Comparison of ENCODE assay signal across 16 mouse cellular contexts in the genomic region with DNA sequence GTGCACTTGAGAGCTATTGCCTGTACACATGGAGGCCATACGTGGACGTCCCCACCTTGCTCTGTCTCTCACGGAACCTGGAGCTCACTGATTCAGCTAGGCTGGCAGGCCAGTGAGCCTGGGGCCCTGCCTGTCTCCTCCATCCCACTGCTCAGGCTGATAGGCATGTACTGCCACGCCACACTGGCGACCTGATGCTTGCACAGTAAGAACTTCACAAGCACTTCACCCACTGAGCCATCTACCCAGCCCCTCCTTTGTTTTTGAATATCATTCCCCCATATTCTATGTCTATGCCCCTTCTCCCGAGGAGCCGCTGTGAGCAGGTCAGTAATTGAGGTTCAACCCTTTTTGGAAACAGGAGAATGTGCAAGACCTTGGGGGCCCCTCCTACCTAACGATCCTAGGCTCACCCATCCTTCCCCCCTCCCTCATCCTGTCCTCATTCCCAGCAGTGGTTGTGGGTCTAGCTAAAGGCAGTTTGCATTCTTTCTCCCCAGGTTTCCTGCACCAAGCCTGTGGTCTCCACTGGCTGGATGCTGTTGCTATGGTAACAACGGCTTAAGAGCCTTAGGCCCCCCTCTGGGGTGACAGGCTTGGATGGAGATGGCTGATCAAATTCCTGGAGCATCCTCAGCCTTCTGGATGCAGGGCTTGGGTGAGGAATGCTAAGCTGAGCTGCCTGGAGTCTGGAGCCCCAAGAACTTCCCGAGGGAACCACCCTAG. TPM values are rescaled to one million over a fixed set of nuclear protein-coding genes. Genes with fewer than 3 reads are reported as not detected.
DNase-seq lines count a peak whose midpoint lies in the region; ATAC-seq and TF ChIP-seq lines count a peak whose summit lies in the region.
"Had no signal": no experiment of that assay in that cellular context is flagged by ENCODE, and none has a peak within 500 bp of the region (broad histone marks: within the 10 kb centered on the region; RNA-seq: fewer than 3 reads in every experiment).

No protein-coding gene starts in this region.

- no peaks in the 10 kb centered on the region for H3K36me3 ChIP-seq in forebrain, embryonic 13.5 days (ENCODE audit: poor library complexity, severe bottlenecking)
- H3K36me3 ChIP-seq in hindbrain, embryonic 15.5 days = no peaks in the 10 kb centered on the region
- no peaks in the 10 kb centered on the region for H3K36me3 ChIP-seq in midbrain, embryonic 16.5 days (ENCODE audit: control insufficient read depth, insufficient read depth, low read length)
- H3K36me3 ChIP-seq: liver, embryonic 12.5 days had no signal

- H3K27me3 ChIP-seq in forebrain, embryonic 13.5 days = peaks cover 10% of the 10 kb centered on the region; the same call in 1 of the 2 replicates
- no peaks in the 10 kb centered on the region for H3K27me3 ChIP-seq in hindbrain, embryonic 15.5 days
- no peaks in the 10 kb centered on the region for H3K27me3 ChIP-seq in midbrain, embryonic 16.5 days (ENCODE audit: control insufficient read depth, insufficient read depth, low read depth, low read length)

- TF ChIP-seq POLR2A in brain, embryonic 14.5 days (IDR thresholded peaks at IDR 0.05; ENCODE audit: borderline replicate concordance, extremely low read depth, insufficient read depth, insufficient read length, poor library complexity, severe bottlenecking) = no peak

- peak; percentile 61; the same call in 1 of the 2 replicates for ATAC-seq in forebrain, embryonic 13.5 days
- peak; percentile 67 for ATAC-seq in hindbrain, embryonic 15.5 days (ENCODE audit: low FRiP score, low read depth)
- ATAC-seq in midbrain, embryonic 16.5 days = peak; percentile 75
- no peak for ATAC-seq in erythroid progenitor cell, adult 5-6 weeks (replicated peaks; ENCODE audit: low FRiP score, poor library complexity, severe bottlenecking)
- ATAC-seq: liver, embryonic 12.5 days had no signal

- DNase-seq in brain, embryonic 14.5 days (ENCODE audit: low read depth) = peak; percentile 86
- no peak for DNase-seq in layer of hippocampus, adult 9-10 months (ENCODE audit: low spot score)
- DNase-seq in gastrocnemius, adult 18-20 months (ENCODE audit: low spot score) = no peak
- no peak for DNase-seq in lung, postnatal 10 days
- DNase-seq: cerebellum, adult 11-12 months; gastrocnemius, adult 2 months; kidney, adult 8-10 months; lung, postnatal 14 days; thymus, postnatal 4 days had no signal

- H3K27ac ChIP-seq in forebrain, embryonic 13.5 days = 0 out of 2 replicates have a peak overlapping the region, but pooled peaks have one; percentile 12
- peak overlapping the region; percentile 64 for H3K27ac ChIP-seq in hindbrain, embryonic 15.5 days (replicated peaks)
- peak overlapping the region; percentile 74 for H3K27ac ChIP-seq in midbrain, embryonic 16.5 days (ENCODE audit: low read length)
- H3K27ac ChIP-seq: liver, embryonic 12.5 days had no signal

- no peak for TF ChIP-seq CTCF in brain, embryonic 14.5 days (IDR thresholded peaks at IDR 0.05; ENCODE audit: borderline replicate concordance, extremely low read depth, insufficient read depth, insufficient read length)

- peaks cover 15% of the 10 kb centered on the region for H3K4me1 ChIP-seq in forebrain, embryonic 13.5 days
- peaks cover 27% of the 10 kb centered on the region for H3K4me1 ChIP-seq in hindbrain, embryonic 15.5 days (replicated peaks)
- H3K4me1 ChIP-seq in midbrain, embryonic 16.5 days (ENCODE audit: control insufficient read depth, insufficient read depth, low read length) = peaks cover 18% of the 10 kb centered on the region

- H3K9me3 ChIP-seq in forebrain, embryonic 13.5 days (replicated peaks) = no peaks in the 10 kb centered on the region
- H3K9me3 ChIP-seq in hindbrain, embryonic 15.5 days = no peaks in the 10 kb centered on the region
- no peaks in the 10 kb centered on the region for H3K9me3 ChIP-seq in midbrain, embryonic 16.5 days (replicated peaks; ENCODE audit: control insufficient read depth, low read length, poor library complexity, severe bottlenecking)
- H3K9me3 ChIP-seq: liver, embryonic 12.5 days had no signal

- WGBS in forebrain, embryonic 13.5 days = 18% methylated on average over 10 of the region's 10 CpGs
- 26% methylated on average over 10 of the region's 10 CpGs for WGBS in hindbrain, embryonic 15.5 days
- WGBS in midbrain, embryonic 16.5 days = 11% methylated on average over 10 of the region's 10 CpGs

- H3K9ac ChIP-seq in forebrain, embryonic 13.5 days = 0 out of 2 replicates have a peak overlapping the region, but pooled peaks have one; percentile 2
- H3K9ac ChIP-seq in hindbrain, embryonic 15.5 days = no peak overlapping the region
- H3K9ac ChIP-seq in midbrain, embryonic 16.5 days (ENCODE audit: low read depth, low read length) = no peak overlapping the region; the same call in 1 of the 2 replicates
- H3K9ac ChIP-seq: liver, embryonic 12.5 days had no signal

- no peak overlapping the region for H3K4me2 ChIP-seq in forebrain, embryonic 13.5 days
- no peak overlapping the region for H3K4me2 ChIP-seq in hindbrain, embryonic 15.5 days
- H3K4me2 ChIP-seq in midbrain, embryonic 16.5 days (ENCODE audit: low read length) = no peak overlapping the region
- H3K4me2 ChIP-seq: liver, embryonic 12.5 days had no signal

- H3K4me3 ChIP-seq in forebrain, embryonic 13.5 days = no peak overlapping the region
- H3K4me3 ChIP-seq in hindbrain, embryonic 15.5 days = no peak overlapping the region
- no peak overlapping the region for H3K4me3 ChIP-seq in midbrain, embryonic 16.5 days (ENCODE audit: low read depth, low read length)
- H3K4me3 ChIP-seq: gastrocnemius, adult 2 months; liver, embryonic 12.5 days had no signal

RNA-seq across cellular contexts. Expression of a gene that starts 35.2 kb away (rescaled TPM):
- polyA plus RNA-seq in brain, embryonic 14.5 days (2012; rRNA removed) = 3.5 and 3.7 TPM in 2 replicates
- polyA plus RNA-seq in forebrain, embryonic 13.5 days (2015; fragmentation: Nextera tagmentation; extraction: Ambion mirVana) = 2.3 and 2.7 TPM in 2 replicates
- 1.8 and 2.4 TPM in 2 replicates for polyA plus RNA-seq in hindbrain, embryonic 15.5 days (2015; fragmentation: Nextera tagmentation; extraction: Ambion mirVana)
- 1.7 and 1.8 TPM in 2 replicates for polyA plus RNA-seq in midbrain, embryonic 16.5 days (2015; fragmentation: Nextera tagmentation; extraction: Ambion mirVana)
- total RNA-seq in gastrocnemius, adult 18-20 months (2021) = 1 to 10 TPM; 1.2 to 1.7 TPM
- total RNA-seq in erythroid progenitor cell, adult 5-6 weeks (2015; ENCODE audit: low replicate concordance) = not detected in 2 replicates
- not detected in 2 replicates for total RNA-seq in erythroid progenitor cell, adult 5-6 weeks (2017; ENCODE audit: low replicate concordance)
- total RNA-seq: hematopoietic stem cell, adult 5-6 weeks; monocyte, adult 5-6 weeks had no signal

RNA-seq across cellular contexts. Expression of a gene that starts 47.5 kb away (rescaled TPM):
- polyA plus RNA-seq in brain, embryonic 14.5 days (2012; rRNA removed) = 6.2 and 9.7 TPM in 2 replicates
- 3.9 and 4.7 TPM in 2 replicates for polyA plus RNA-seq in forebrain, embryonic 13.5 days (2015; fragmentation: Nextera tagmentation; extraction: Ambion mirVana)
- 8.6 and 10.8 TPM in 2 replicates for polyA plus RNA-seq in hindbrain, embryonic 15.5 days (2015; fragmentation: Nextera tagmentation; extraction: Ambion mirVana)
- polyA plus RNA-seq in midbrain, embryonic 16.5 days (2015; fragmentation: Nextera tagmentation; extraction: Ambion mirVana) = 7.0 and 7.1 TPM in 2 replicates
- 10 to 100 TPM; 40.7 to 47.3 TPM for total RNA-seq in gastrocnemius, adult 18-20 months (2021)
- total RNA-seq in erythroid progenitor cell, adult 5-6 weeks (2015; ENCODE audit: low replicate concordance) = 16.3 and 27.4 TPM in 2 replicates
- total RNA-seq in erythroid progenitor cell, adult 5-6 weeks (2017; ENCODE audit: low replicate concordance) = 23.0 and 33.9 TPM in 2 replicates

Comparison
In these comparisons a context has a peak if more than half of its experiments do, and no peak if none do; other contexts are left out.
1. H3K27ac ChIP-seq: peak in every context shown above with its lines; median percentile 74 in midbrain, embryonic 16.5 days; 64 in hindbrain, embryonic 15.5 days; 12 in forebrain, embryonic 13.5 days.